Mouse (Mus musculus) kidney, postnatal 14 days (tissue): Measurements from ENCODE around the gene Ehbp1.

Source experiments
- DNase-seq: peaks from one replicate; pipeline ENCODE4 v3.0.0; 2022; ENCODE audit warnings: mixed read lengths

Ehbp1 gene

DNA sequence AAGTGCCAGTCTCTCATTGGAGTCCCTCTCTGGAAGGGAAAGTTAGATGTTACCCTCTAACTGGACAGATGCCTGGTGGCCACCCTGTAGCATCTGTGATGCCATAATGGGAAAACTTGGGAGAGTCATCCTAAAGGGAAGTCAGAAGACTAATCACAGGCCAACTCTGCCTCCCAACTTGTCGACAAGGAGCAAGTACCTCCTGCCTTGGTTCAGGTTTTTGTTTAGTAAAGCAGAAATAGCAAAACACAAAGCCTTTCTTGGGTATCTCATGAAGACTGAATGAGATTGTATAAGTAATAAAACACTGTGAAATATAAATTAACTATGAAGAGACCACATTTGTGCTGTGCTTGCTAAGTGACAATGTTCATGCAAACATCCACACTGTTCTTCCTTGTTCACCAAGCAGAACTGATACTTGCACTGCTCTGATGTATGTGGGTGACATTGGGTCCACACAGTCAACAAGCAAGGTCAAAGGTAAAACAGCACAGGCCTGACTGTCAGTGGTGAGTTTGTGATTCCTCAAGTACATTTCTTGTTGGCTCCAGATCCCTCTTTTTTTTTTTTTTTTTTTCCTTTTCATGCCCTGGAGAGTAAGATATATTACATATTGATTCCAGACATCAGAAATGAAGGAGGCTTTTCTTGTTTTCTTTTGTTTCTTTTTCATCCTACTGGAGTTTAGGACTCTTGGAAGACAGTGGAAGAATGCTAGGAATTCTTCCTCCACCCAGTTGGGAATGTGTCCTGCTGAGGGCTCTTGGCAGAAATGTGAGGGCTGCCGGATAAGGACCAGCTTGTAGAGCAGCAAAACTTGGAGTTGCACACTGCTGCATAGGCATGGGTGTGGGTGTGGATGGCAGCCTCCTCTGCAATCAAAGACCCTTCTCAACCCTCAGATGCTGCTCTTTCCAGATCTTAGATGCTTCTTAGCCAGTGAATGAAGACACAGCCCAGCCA lies at the start of gene Ehbp1:
Ehbp1 (minus strand) TSS at position 51 of the 966 bp plus-strand sequence.
- no peak for DNase-seq

DNA sequence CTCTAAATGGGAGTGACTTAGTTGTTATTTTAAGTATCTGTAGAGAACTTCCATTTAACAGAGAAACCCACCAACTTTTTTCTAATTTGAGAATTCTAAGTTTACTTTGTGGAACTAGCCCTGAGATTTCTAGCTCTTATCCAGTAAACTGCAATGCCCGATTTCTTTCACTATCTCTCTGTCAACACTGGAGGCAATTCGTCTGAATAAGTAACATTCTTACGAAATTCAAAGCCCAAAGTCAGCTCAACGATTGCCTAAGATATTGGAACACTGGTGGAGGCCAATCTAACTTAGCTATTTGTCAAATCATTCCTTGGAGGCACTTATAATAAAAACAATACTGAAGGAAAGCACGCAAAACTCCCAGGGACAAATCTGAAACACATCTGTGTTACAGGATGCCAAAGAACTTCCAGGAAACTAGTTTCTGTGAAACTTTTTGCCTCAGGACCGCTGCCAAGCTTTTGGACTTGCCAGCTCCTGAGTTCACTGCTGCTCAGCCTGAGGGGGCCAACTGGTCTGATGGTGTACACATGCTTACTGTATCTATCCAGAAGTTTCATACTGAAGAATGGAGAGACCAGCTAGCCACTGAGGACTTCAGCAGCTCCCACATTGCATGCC lies 45.5 kb upstream of the Ehbp1 start:
- DNase-seq = no peak

GRCm38 (mm10) chr11:22383532-22383931 lies 41.4 kb upstream of the Ehbp1 start:
- DNase-seq = no peak

- DNase-seq = no peak
These were observed 32.7 kb upstream of the Ehbp1 start for GRCm38 (mm10) chr11:22374811-22375210.

DNA sequence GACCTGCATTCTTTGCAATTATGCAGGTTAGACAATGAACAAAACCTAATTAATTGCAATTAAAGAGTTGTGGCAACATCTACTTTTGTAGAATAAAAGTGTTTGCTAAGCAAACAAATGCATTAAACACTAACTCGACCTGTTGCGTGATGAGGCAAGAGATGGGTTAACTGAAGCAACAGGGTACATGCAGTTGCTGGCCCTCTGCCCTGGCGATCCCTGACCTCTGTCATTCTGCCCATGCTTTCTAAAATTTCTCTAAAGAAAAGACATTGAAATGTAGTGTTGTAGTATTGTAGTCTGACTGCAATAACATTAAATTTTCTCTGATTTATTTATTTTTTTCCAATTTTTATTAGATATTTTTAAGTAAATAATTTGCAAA lies 31.2 kb upstream of the Ehbp1 start:
- DNase-seq = no peak

DNA sequence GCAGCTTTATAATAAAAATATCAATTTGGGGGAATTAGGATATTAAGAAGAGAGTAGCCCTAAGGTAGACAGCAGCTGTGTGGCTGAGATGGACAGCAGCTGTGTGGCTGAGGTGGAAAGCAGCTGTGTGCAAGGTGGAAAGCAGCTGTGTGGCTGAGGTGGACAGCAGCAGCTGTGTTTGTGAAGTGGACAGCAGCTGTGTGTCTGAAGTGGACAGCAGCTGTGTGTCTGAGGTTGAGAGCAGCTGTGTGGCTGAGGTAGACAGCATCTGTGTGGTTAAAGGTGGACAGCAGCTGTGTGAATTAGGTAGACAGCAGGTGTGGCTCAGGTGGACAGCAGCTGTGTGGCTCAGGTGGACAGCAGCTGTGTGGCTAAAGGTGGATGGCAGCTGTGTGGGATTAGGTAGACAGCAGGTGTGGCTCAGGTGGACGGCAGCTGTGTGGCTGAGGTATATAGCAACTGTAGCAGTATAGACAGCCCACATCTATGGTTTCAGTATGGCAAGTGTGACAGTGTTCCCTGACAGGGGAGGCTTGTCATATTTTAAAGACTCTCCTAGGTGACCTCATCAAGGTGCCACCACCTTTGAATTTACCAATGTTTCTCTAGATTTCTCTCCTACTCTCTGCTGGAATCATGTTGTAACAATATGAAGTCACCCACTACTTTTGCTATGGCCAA lies 30.7 kb upstream of the Ehbp1 start:
- DNase-seq = no peak

DNA sequence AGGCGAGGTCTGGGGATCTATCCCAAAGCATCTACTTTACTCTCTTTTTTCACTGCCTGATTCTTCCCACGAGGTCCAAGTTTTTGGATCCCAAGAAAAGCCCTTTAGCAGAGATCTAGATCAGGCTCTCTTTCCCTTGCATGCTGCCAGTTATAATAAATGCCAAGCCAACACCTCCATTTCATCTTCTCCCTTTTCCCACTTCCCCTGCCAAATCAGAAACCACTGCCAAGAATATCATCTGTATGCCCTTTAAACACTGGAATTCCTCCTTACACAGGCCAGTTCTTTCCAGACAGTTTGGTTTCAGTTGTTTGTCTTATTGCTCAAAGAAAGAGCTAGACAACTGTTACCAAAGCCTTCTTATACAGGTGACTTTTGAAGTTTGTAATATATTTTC lies 27.7 kb upstream of the Ehbp1 start:
- DNase-seq = no peak

GRCm38 (mm10) chr11:22368621-22369020 lies 26.5 kb upstream of the Ehbp1 start:
- no peak for DNase-seq

GRCm38 (mm10) chr11:22366486-22366885 lies 24.4 kb upstream of the Ehbp1 start:
- DNase-seq = no peak

GRCm38 (mm10) chr11:22353962-22354621 lies 12.0 kb upstream of the Ehbp1 start:
- no peak for DNase-seq

- no peak for DNase-seq
These were observed 7.9 kb upstream of the Ehbp1 start for GRCm38 (mm10) chr11:22349945-22350344.

GRCm38 (mm10) chr11:22348536-22348910 lies 6.4 kb upstream of the Ehbp1 start:
- DNase-seq = no peak

DNA sequence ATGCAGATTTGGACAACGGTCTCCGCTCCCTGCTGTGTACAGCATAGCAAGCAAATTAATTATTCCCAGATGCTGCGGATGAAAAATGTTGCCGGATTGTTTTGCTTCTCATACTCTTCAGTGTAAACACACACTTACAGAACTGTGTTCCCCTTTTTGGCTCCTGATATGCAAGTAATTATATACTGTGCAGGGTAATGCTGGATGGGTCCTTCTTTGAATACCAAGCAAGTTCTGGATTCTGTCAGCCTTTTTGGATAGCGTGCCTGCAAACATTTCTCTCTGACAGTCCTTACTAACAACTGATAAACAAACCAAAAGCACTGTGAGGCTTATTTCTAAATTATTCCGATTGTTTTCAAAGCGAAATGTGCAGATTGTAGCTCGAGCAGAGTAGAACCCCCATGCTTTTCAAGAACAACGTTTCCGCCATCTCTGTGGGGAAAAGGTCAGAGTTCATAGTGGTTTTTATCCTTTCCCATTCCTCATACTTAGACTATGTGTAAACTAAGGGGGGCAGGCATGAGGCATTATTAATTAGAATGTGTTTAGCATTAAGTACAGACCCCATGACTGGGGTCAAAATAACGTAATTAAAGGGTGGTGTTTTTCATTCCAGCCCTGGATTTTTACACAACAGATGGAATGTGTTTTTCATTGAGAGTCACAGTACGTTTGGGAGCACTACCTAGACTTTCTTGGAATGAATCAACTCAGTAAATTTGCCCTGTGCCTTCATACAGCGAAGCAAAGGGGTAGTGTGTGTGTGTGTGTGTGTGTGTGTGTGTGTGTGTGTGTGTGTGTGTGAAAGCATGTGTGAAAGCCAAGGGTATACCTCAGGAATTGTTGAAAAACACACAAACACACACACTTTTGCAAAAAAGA lies 5.8 kb upstream of the Ehbp1 start:
- no peak for DNase-seq

- no peak for DNase-seq
These were observed 14.7 kb downstream of the Ehbp1 start for GRCm38 (mm10) chr11:22327302-22327910.

- DNase-seq = no peak
These were observed 24.2 kb downstream of the Ehbp1 start for GRCm38 (mm10) chr11:22317824-22318411.

- DNase-seq = peak; percentile 3
These were observed 26.3 kb downstream of the Ehbp1 start for GRCm38 (mm10) chr11:22315801-22316200.

GRCm38 (mm10) chr11:22301164-22301563 lies 40.9 kb downstream of the Ehbp1 start:
- DNase-seq = no peak

DNA sequence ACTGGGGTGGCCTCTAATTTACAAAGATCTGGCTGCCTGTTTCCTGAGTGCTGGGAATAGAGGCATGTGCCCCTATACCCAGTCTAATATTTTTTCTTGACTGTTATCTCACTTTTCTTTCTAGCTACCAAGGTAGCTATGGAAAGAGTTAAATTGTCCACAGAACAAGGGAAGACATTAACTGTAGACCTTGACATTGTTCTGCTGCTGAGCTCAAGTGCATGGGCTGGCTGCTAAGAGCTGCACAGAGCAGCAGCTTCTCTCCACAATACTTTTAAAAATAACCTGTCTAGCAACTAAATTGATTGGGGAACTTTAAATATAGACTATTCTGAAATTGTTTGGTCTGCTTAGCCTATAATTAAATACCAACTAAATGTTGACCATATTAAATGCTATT lies 52.9 kb downstream of the Ehbp1 start:
- no peak for DNase-seq

- no peak for DNase-seq
These were observed 54.6 kb downstream of the Ehbp1 start for GRCm38 (mm10) chr11:22287513-22287900.

DNA sequence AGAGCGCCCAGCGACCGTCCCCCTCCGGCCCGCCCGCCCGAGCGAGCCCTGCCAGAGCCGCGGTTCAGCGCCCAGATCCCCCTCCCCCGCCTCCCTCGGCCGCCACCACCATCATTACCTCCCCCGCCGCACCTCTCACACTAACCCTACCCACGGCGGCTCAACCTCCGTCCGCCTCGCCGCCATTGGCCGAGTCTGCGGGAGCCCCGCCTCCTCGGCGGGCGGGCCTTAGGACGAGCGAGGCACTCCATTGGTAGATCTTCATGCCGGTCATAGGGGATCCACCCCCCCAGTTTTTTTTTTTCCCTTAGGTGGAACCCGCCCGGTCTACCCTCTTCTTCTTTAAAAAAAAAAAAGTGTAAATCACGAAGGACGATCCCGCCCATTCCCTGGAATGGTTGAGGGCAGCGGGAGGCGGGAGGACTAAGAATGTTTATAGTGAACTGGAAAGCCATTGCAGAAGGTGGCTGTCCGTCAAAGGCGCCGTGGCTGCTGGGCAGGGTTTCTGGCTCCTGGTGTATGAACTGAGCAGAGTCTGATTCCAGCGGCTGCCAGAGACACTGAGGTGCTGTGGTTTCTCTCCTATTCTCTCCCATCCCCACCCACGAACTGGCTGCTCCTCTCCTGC lies 55.1 kb downstream of the Ehbp1 start:
- peak; percentile 98 for DNase-seq
